Mouse (Mus musculus): ENCODE data around the gene Ctla2b. TPM values are rescaled to one million over a fixed set of nuclear protein-coding genes. Genes with fewer than 3 reads are reported as not detected.

The Ctla2b gene
- polyA plus RNA-seq (2012; ENCODE audit: low replicate concordance), result 0.29 and 0.31 TPM in 2 replicates

DNA sequence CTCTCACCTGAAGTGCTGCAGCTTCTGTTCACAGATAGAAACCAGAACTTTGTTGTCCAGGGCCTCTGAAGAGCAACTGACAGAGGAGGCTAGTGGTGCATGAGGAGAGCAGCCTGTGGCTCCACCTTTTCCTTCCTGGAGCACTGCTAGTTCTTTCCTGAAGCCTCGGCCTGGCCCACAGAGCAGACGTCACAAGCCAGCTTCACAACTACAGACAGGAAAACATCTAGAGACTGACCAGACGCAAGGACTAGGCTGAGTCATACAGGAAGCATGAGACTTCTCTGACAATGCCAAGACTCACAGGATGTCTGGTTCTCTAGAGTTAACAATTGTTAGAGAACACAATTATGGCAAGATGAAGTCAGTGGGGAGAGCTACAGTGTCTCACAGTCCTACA is at the start of gene Ctla2b:
Gene Ctla2b, minus strand, starts transcription at position 120 of the 400 bp plus-strand sequence.

DNA sequence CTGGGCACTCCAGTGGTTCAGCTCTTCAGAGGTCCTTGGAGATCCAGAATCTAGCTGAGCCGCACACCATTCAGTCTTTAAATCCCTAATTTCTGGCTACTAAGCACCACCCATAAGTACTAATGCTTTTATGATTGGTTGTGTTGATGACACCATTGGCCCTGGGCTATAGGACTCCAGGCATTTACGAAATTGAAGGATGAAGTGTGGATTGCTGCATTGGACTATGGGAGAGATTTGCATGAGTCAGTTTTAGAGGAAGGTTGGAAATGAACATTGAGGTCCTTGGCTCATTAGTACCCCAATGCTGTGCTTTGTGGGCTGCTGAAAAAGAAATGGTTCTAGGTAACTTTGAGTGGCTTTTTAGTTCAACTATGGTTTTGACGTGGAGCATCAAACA is 44.6 kb upstream of the Ctla2b start, which contains the start of gene Tpbpa:
Gene Tpbpa, minus strand, starts transcription at position 101 of the 400 bp plus-strand sequence.

DNA sequence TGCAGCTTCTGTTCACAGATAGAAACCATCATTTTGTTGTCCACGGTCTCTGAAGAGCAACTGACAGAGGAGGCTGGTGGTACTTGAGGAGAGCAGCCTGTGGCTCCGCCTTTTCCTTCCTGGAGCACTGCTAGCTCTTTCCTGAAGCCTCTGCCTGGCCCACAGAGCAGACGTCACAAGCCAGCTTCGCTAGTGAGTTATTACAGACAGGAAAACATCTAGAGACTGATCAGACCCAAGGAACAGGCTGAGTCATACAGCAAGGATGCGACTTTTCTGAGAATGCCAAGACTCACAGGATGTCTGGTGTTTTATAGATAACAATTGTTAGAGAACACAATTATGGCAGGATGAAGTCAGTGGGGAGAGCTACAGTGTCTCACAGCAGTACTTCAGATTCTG is 39.3 kb upstream of the Ctla2b start, which contains the start of the genes Gm49391 and Ctla2a:
Gene Gm49391, minus strand, starts transcription at position 72 of the 402 bp plus-strand sequence.
Gene Ctla2a, minus strand, starts transcription at position 126 of the 402 bp plus-strand sequence.

DNA sequence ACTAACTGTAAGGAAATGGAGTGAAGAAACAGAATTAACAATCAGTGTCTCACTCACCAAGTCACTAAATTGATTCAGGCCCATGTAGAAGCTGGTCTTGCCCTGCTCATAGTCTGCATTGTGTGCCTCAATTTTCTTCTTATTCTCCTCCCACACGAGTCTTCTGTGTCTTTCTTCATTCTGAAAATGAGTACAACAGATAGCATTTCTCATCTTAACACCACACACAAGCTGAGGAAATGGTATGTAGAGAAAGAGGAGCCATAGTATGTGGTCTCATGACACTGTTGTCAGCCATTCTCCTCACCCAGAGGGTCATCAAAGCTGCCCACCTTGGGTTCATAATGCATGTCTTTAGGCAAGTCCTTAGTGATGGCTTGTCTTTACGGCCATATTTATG is 38.2 kb upstream of the Ctla2b start, which contains the start of gene Gm49393:
Gene Gm49393, minus strand, starts transcription at position 101 of the 400 bp plus-strand sequence.

DNA sequence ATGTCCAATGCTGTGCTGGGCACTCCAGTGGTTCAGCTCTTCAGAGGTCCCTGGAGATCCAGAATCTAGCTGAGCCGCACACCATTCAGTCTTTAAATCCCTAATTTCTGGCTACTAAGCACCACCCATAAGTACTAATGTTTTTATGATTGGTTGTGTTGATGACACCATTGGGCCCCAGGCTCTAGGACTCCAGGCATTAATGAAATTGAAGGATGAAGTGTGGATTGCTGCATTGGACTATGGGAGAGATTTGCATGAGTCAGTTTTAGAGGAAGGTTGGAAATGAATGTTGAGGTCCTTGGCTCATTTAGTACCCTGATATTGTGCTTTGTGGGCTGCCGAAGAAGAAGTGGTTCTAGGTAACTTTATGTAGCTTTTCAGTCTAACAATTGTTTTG is 7.5 kb upstream of the Ctla2b start, which contains the start of gene Tpbpb:
Gene Tpbpb, minus strand, starts transcription at position 101 of the 400 bp plus-strand sequence.

DNA sequence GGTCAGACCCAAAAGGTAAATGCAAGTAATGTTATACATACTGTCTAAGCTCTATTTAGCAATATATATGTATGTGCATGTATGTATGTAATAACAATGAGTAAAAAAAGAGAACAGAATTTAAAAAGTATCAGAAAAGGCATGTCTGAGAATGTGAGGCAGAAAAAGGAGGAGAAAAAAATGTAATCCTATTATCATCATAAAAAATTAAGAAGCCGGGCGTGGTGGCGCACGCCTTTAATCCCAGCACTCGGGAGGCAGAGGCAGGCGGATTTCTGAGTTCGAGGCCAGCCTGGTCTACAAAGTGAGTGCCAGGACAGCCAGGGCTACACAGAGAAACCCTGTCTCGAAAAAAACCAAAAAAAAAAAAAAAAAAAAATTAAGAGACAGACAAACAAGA is 453 bp downstream of the Ctla2b start, which contains the start of gene Gm49392:
Gene Gm49392, minus strand, starts transcription at position 101 of the 400 bp plus-strand sequence.

DNA sequence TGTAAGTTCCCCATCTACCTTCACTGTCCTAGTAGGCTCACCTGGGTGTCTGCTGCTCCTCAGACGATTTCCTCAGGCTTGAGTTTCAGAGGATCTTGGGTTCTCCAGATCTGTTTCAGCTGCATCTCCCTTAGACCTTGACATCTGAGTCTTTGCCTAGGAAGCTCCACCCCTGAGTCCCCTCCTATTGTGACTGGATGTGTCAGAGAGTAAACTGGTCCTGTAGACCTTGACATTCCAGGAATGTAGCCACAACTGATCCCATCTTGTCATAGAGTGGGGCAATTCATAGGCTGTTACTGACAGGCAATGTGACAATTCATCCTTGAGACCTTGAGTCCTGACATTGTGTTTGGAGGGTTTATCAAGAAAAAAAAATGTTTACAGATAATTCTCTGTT is 33.0 kb downstream of the Ctla2b start, which contains the start of gene 4930486L24Rik:
Gene 4930486L24Rik, minus strand, starts transcription at position 195 of the 400 bp plus-strand sequence.

Other genes starting within 250 kb of the Ctla2b start
- gene BC051665, start 111.1 kb downstream of the Ctla2b start, polyA plus RNA-seq (2012; ENCODE audit: low replicate concordance), result not detected in 2 replicates
- gene Ctsll3, start 94.6 kb downstream of the Ctla2b start, polyA plus RNA-seq (2012; ENCODE audit: low replicate concordance), result not detected in 2 replicates
- gene 4930486L24Rik, start 33.0 kb downstream of the Ctla2b start, polyA plus RNA-seq (2012; ENCODE audit: low replicate concordance), result 0.85 TPM in 1 of 2 replicates, not detected in the other
- not detected in 2 replicates for gene Gm49392, start 553 bp downstream of the Ctla2b start, polyA plus RNA-seq (2012; ENCODE audit: low replicate concordance)
- not detected in 2 replicates for gene Tpbpb, start 7.4 kb upstream of the Ctla2b start, polyA plus RNA-seq (2012; ENCODE audit: low replicate concordance)
- gene Gm49393, start 38.1 kb upstream of the Ctla2b start, polyA plus RNA-seq (2012; ENCODE audit: low replicate concordance), result not detected in 2 replicates
- gene Gm49391, start 39.1 kb upstream of the Ctla2b start, polyA plus RNA-seq (2012; ENCODE audit: low replicate concordance), result 0.47 TPM in 1 of 2 replicates, not detected in the other
- 2.0 and 3.2 TPM in 2 replicates for gene Ctla2a, start 39.2 kb upstream of the Ctla2b start, polyA plus RNA-seq (2012; ENCODE audit: low replicate concordance)
- gene Tpbpa, start 44.5 kb upstream of the Ctla2b start, polyA plus RNA-seq (2012; ENCODE audit: low replicate concordance), result not detected in 2 replicates
- not detected in 2 replicates for gene Ctsj, start 108.5 kb upstream of the Ctla2b start, polyA plus RNA-seq (2012; ENCODE audit: low replicate concordance)
- not detected in 2 replicates for gene Ctsq, start 143.2 kb upstream of the Ctla2b start, polyA plus RNA-seq (2012; ENCODE audit: low replicate concordance)